Mouse (Mus musculus) lung, embryonic 16.5 days (tissue): ENCODE results near the gene Ctdsp2. TPM values are rescaled to one million over a fixed set of nuclear protein-coding genes. Genes with fewer than 3 reads are reported as not detected.

ENCODE experiments used
- ATAC-seq: fragments of 200-750 bp; cut with Nextera tagmentation; 2 replicates; pipeline ENCODE4 v1.8.0; 2017; ENCODE audit warnings: low read depth, mild to moderate bottlenecking, moderate library complexity
- H3K27ac ChIP-seq: fragments of 300-500 bp; sonication (generic); 2 replicates; pipeline ENCODE4 v1.5.1; 2014; ENCODE audit warnings: mild to moderate bottlenecking, control low read depth, low read length
- H3K27me3 ChIP-seq: fragments of 300-500 bp; sonication (generic); 2 replicates; pipeline ENCODE4 v1.6.1; 2014; ENCODE audit warnings: low read depth, low read length, mixed read lengths; ENCODE audit not compliant: control insufficient read depth, insufficient read depth
- H3K36me3 ChIP-seq: fragments of 300-500 bp; sonication (generic); 2 replicates; pipeline ENCODE4 v1.6.1; 2014; ENCODE audit warnings: low read length; ENCODE audit not compliant: control insufficient read depth, insufficient read depth
- H3K4me1 ChIP-seq: fragments of 300-500 bp; sonication (generic); replicated peaks from 2 replicates; pipeline ENCODE4 v1.6.1; 2014; ENCODE audit warnings: low read length, mixed read lengths; ENCODE audit not compliant: control insufficient read depth, insufficient read depth
- H3K4me2 ChIP-seq: fragments of 300-500 bp; sonication (generic); 2 replicates; pipeline ENCODE4 v1.6.1; 2014; ENCODE audit warnings: low read depth, low read length, control low read depth
- H3K4me3 ChIP-seq: fragments of 300-500 bp; sonication (generic); 2 replicates; pipeline ENCODE4 v1.5.1; 2014; ENCODE audit warnings: mild to moderate bottlenecking, low read length, control low read depth
- H3K9ac ChIP-seq: fragments of 300-500 bp; sonication (generic); 2 replicates; pipeline ENCODE4 v1.6.1; 2014; ENCODE audit warnings: low read length, control low read depth
- H3K9me3 ChIP-seq: fragments of 300-500 bp; sonication (generic); 2 replicates; pipeline ENCODE4 v1.6.1; 2016; ENCODE audit warnings: low read length; ENCODE audit not compliant: control insufficient read depth
- WGBS: fragments of 180-500 bp; shearing (Covaris S2); extraction: QIAGEN DNeasy Blood & Tissue Kit; methylation state at CpG from one replicate; pipeline ENCODE4 v1.1.7; 2014; 5-methylcytosine and 5-hydroxymethylcytosine counted together
- polyA plus RNA-seq: library from polyadenylated mRNA; unstranded; fragments of >200 nt; fragmentation: Nextera tagmentation; extraction: Ambion mirVana; gene quantifications from 2 replicates; pipeline ENCODE4 v1.2.1, GENCODE M21; 2015

The Ctdsp2 gene
- polyA plus RNA-seq, 1 experiment from 2014 or later, result 66.2 TPM

DNA sequence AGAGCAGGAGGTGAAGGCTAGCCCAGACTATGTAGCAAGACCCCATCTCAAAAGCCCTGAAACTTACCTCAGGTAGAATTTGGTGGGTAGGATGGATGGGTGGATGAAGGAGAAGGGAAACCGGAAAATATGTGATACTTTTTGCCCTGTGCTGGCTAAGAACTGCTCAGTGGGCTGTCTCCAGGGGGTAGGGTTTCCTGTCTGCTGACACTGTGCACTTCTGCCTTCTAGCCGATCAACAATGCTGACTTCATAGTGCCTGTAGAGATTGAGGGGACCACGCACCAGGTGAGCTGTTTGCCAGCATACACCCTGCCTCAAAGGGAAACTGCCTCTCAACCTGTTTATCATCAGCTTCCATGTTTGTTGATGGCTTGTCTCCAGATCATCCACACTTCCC lies 15.1 kb downstream of the Ctdsp2 start:
- WGBS, result 89% methylated on average over 3 of the region's 3 CpGs
- Histone ChIP-seq H3K36me3 (peaks cover 55% of the 10 kb centered on the region), H3K27me3 (no peaks in the 10 kb centered on the region), H3K4me2 (no peak overlapping the region), H3K27ac (no peak overlapping the region), H3K9ac (no peak overlapping the region), H3K9me3 (no peaks in the 10 kb centered on the region), H3K4me3 (no peak overlapping the region), H3K4me1 (peaks cover 16% of the 10 kb centered on the region)
- no peak for ATAC-seq

DNA sequence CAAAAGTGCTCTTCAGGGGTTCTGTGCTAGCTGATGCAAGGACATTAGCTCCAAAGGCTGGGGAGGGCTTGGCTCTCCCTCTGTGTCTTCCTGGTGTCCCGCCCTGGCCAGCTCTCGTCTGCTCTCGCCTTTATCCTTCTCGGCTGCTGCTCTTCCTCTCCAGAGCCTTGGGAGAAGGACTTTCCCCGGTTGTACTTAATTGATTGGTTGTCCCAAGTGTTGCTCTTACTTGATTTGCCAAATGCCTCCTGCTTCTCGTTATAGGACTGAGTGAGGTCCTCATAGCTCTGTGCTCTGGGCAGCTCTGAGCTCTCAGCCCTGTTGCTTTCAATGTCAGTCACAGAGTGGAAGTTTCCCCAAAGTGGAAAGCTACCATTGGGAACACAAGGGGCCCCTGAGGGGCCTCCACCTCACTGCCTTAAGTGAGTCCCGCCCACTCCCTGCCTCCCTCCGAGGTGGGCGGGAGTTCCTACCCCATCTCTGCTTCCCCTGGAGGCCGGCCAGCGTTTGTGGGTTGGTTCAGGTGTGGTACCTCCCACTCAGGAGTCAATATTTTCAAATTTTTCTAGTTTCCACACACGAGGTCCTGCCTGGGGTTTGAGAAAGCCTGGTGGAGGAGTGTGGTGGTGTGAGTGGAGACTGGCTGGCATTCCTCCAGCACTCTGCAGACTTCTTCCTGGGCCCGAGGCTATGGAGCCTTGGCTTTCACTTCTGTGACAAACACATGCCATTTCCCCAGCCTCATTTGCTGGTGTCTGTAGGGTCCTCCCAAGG lies 19.0 kb downstream of the Ctdsp2 start:
- no peaks in the 10 kb centered on the region for H3K27me3 ChIP-seq
- no peaks in the 10 kb centered on the region for H3K4me1 ChIP-seq
- no peaks in the 10 kb centered on the region for H3K9me3 ChIP-seq
- 54% methylated on average over 13 of the region's 13 CpGs for WGBS
- H3K27ac ChIP-seq, result no peak overlapping the region
- ATAC-seq, result no peak; the same call in 1 of the 2 replicates
- no peak overlapping the region for H3K4me3 ChIP-seq
- H3K9ac ChIP-seq, result no peak overlapping the region
- H3K4me2 ChIP-seq, result no peak overlapping the region
- H3K36me3 ChIP-seq, result peaks cover 53% of the 10 kb centered on the region

DNA sequence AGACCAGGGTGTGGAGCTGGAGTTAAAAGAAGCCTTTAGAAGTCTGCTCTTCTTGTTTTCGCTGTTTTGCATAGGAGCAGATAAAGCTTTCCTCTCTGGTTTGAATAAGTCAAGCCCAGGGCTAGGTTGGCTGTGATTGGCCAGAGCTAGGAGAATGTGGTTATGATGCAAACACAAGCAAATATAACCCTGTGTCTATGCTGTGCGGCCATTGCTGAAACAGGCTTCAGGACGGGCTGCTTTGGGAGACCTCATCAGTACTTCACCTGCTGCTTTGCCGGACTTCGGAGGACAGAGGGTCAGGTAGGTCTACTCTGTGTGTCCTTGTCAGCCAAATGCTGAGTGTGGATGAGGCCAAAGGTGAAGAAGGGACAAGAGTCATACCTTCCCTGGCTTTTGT lies 22.0 kb downstream of the Ctdsp2 start, which contains the start of gene Avil:
Avil (plus strand) TSS at position 181 of the 400 bp plus-strand sequence.
- H3K9ac ChIP-seq, result no peak within 1 kb of the TSS
- H3K27ac ChIP-seq, result no peak within 1 kb of the TSS
- H3K36me3 ChIP-seq, result peaks cover 25% of the 10 kb centered on the region
- H3K27me3 ChIP-seq, result no peaks in the 10 kb centered on the region
- no peak within 1 kb of the TSS for H3K4me2 ChIP-seq
- no peaks in the 10 kb centered on the region for H3K9me3 ChIP-seq
- H3K4me1 ChIP-seq, result no peaks in the 10 kb centered on the region
- no peak for ATAC-seq
- no peak within 1 kb of the TSS for H3K4me3 ChIP-seq
- WGBS, result 82% methylated on average over 5 of the region's 5 CpGs

DNA sequence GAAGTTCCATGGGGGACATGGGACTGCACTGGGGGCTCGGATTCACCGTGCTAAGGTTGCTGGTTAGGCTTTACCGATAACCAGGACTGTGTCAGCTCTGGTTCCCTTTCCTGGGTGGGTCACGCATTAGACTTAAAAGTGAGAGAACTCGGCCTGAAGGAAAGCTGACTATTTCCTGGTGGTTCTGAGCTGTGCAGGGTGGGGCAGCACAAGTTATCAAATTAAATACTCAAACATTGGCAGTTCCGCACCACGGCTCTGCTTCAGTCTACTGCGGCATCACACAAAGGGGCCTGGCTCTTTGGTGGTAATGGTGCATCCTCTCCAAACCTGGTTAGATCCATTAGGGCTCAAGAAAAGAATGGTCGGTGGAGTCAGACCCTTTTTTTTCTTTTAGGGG lies 22.8 kb downstream of the Ctdsp2 start:
- ATAC-seq, result no peak
- Histone ChIP-seq H3K9me3 (no peaks in the 10 kb centered on the region), H3K36me3 (peaks cover 20% of the 10 kb centered on the region), H3K27ac (no peak overlapping the region), H3K4me1 (no peaks in the 10 kb centered on the region), H3K9ac (no peak overlapping the region), H3K27me3 (no peaks in the 10 kb centered on the region), H3K4me3 (no peak overlapping the region), H3K4me2 (no peak overlapping the region)
- 72% methylated on average over 9 of the region's 9 CpGs for WGBS

DNA sequence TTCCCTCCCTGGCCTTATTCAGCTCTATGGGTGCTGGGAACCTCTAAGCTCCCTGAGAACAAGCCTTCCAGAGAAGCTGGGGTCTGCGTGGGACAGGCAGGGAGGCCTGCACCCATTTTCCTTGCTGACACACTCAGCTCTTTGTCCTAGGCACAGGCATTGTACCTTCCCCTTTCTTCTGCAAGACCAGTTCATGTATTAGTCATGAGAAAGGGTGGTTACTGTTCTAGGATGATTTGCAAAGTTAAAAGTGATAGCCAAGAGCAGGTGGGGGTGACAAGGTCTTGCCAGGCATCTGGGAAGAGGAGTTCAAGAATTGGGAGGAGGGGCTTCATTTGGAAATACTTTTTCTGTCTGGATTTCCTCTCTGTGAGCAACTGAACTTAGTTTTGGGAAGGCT lies 23.5 kb downstream of the Ctdsp2 start:
- H3K27me3 ChIP-seq, result no peaks in the 10 kb centered on the region
- no peak overlapping the region for H3K27ac ChIP-seq
- no peak overlapping the region for H3K9ac ChIP-seq
- no peak overlapping the region for H3K4me2 ChIP-seq
- no peaks in the 10 kb centered on the region for H3K9me3 ChIP-seq
- peaks cover 20% of the 10 kb centered on the region for H3K36me3 ChIP-seq
- H3K4me1 ChIP-seq, result no peaks in the 10 kb centered on the region
- no peak overlapping the region for H3K4me3 ChIP-seq
- ATAC-seq, result no peak
- 83% methylated on average over 1 of the region's 1 CpGs for WGBS

- H3K27me3 ChIP-seq, result no peaks in the 10 kb centered on the region
- no peak overlapping the region for H3K4me2 ChIP-seq
- no peak overlapping the region for H3K27ac ChIP-seq
- no peaks in the 10 kb centered on the region for H3K4me1 ChIP-seq
- peaks cover 13% of the 10 kb centered on the region for H3K36me3 ChIP-seq
- WGBS, result 80% methylated on average over 5 of the region's 5 CpGs
- ATAC-seq, result no peak
- H3K4me3 ChIP-seq, result no peak overlapping the region
- H3K9me3 ChIP-seq, result no peaks in the 10 kb centered on the region
- H3K9ac ChIP-seq, result no peak overlapping the region
Measured at GRCm38 (mm10) chr10:127002765-127003164, 24.2 kb downstream of the Ctdsp2 start.

DNA sequence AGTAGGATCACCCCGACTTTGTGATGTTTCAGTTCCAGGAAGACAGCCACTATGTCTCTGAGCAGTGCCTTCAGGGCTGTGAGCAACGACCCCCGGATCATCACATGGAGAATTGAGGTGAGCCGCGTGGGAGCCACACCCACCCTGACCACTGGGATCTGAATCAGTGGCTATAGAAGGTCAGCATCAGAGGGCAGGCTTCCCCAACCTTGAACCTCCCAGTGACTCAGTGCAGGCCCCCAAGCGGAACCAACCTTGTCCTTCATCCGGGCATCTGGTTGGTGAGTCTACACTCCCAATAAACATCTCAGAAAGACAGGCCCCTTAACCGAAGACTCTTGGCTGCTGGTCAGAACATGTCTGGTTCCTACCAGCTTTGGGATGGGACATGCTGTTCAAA lies 24.8 kb downstream of the Ctdsp2 start:
- Histone ChIP-seq H3K27ac (no peak overlapping the region), H3K27me3 (no peaks in the 10 kb centered on the region), H3K4me2 (no peak overlapping the region), H3K9me3 (no peaks in the 10 kb centered on the region), H3K4me1 (no peaks in the 10 kb centered on the region), H3K4me3 (no peak overlapping the region), H3K36me3 (peaks cover 8% of the 10 kb centered on the region), H3K9ac (no peak overlapping the region)
- 81% methylated on average over 8 of the region's 8 CpGs for WGBS
- no peak for ATAC-seq

- WGBS, result 80% methylated on average over 7 of the region's 7 CpGs
- no peak overlapping the region for H3K27ac ChIP-seq
Measured at GRCm38 (mm10) chr10:127003806-127004205, 25.3 kb downstream of the Ctdsp2 start.

DNA sequence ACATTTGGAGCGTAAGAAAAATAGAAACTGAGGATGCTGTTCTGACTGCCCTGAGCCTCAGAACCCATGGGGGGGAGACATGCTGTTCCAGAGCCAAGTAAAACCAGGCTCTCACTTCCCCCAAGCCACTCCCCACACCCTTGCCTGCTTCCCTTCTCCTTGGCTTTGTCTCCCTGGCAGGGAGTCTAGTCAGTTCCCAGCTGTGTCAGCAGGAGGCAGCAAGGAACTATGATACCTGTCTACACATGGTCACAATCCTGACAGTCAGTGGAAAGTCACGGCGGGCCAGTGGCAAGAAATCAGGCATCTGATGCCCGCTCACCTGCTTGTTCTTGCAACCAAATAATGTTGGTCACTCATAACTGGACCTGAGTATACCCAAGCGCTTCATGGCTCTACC lies 38.0 kb downstream of the Ctdsp2 start:
- Histone ChIP-seq H3K9me3 (no peaks in the 10 kb centered on the region), H3K4me1 (no peaks in the 10 kb centered on the region), H3K36me3 (no peaks in the 10 kb centered on the region), H3K27me3 (no peaks in the 10 kb centered on the region), H3K4me2 (no peak overlapping the region), H3K27ac (no peak overlapping the region), H3K9ac (no peak overlapping the region), H3K4me3 (no peak overlapping the region)
- WGBS, result 46% methylated on average over 5 of the region's 5 CpGs
- ATAC-seq, result no peak

More at GRCm38 (mm10) chr10:127003806-127004205, 25.3 kb downstream of the Ctdsp2 start:
- H3K9me3 ChIP-seq, result no peaks in the 10 kb centered on the region
- no peaks in the 10 kb centered on the region for H3K27me3 ChIP-seq
- peaks cover 5% of the 10 kb centered on the region; the same call in 1 of the 2 replicates for H3K36me3 ChIP-seq
- H3K4me1 ChIP-seq, result no peaks in the 10 kb centered on the region
- H3K4me2 ChIP-seq, result no peak overlapping the region
- no peak for ATAC-seq
- no peak overlapping the region for H3K9ac ChIP-seq
- H3K4me3 ChIP-seq, result no peak overlapping the region
